Mouse (Mus musculus): ENCODE measurements around the gene Gpsm3. TPM values are rescaled to one million over a fixed set of nuclear protein-coding genes. Genes with fewer than 3 reads are reported as not detected.

Gpsm3 gene
- polyA plus RNA-seq, 1 experiment from 2014 or later = 6.8 TPM

GRCm38 (mm10) chr17:34623161-34623560 lies 33.6 kb downstream of the Gpsm3 start:
- Histone ChIP-seq H3K27ac (replicated peaks) (no peak overlapping the region), H3K9me3 (no peaks in the 10 kb centered on the region), H3K9ac (no peak overlapping the region), H3K4me2 (no peak overlapping the region), H3K4me1 (peaks cover 15% of the 10 kb centered on the region), H3K36me3 (peaks cover 72% of the 10 kb centered on the region), H3K4me3 (no peak overlapping the region), H3K27me3 (replicated peaks) (no peaks in the 10 kb centered on the region)
- ATAC-seq (ENCODE audit: extremely low read depth, insufficient number of reproducible peaks, low FRiP score, low TSS enrichment) = no peak
- 81% methylated on average over 9 of the region's 9 CpGs for WGBS

- H3K9me3 ChIP-seq = no peaks in the 10 kb centered on the region
- ATAC-seq (ENCODE audit: extremely low read depth, insufficient number of reproducible peaks, low FRiP score, low TSS enrichment) = no peak
- peaks cover 33% of the 10 kb centered on the region for H3K4me1 ChIP-seq
- H3K4me2 ChIP-seq = no peak overlapping the region
- H3K27ac ChIP-seq (replicated peaks) = no peak overlapping the region
- no peak overlapping the region for H3K4me3 ChIP-seq
- peaks cover 56% of the 10 kb centered on the region for H3K36me3 ChIP-seq
- no peak overlapping the region for H3K9ac ChIP-seq
- WGBS = 82% methylated on average over 3 of the region's 3 CpGs
- H3K27me3 ChIP-seq (replicated peaks) = peaks cover 16% of the 10 kb centered on the region
These were observed 35.4 kb downstream of the Gpsm3 start for GRCm38 (mm10) chr17:34624981-34625380.

DNA sequence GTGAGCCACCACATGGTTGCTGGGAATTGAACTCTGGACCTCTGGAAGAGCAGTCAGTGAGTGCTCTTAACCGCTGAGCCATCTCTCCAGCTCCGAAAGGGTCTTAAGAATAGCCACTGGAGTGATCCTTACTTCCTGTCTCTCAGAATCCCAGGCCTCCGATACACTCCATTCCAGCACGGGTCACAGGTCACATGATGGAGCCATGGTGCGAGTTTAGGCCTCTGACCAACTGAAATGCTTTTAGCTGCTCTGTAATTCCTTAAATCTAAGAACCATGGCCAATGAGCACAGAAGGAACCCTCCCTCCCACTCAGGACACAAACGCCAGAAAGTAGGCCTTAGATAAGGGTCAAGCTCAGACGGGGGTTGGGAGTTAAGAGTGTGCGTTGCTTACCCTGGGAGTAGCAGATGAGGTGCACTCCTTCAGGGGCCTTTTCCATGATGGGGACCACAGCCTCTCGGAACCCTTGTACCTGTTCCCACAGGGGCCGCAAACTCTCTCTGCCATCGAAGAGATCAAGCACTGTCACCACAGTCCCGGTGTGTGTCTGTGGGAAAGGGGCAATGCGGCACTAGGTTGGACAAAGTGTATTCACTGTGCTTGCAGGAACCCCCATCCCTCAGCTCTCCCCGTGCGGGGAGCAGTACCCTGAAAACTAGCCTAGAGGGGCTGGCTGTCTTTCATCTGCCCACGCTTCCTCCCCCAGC lies 36.6 kb downstream of the Gpsm3 start:
- Histone ChIP-seq H3K4me2 (peak overlapping the region; percentile 90), H3K27ac (replicated peaks) (0 out of 2 replicates have a peak overlapping the region, but pooled peaks have one; percentile 96)
- WGBS = 41% methylated on average over 16 of the region's 16 CpGs

DNA sequence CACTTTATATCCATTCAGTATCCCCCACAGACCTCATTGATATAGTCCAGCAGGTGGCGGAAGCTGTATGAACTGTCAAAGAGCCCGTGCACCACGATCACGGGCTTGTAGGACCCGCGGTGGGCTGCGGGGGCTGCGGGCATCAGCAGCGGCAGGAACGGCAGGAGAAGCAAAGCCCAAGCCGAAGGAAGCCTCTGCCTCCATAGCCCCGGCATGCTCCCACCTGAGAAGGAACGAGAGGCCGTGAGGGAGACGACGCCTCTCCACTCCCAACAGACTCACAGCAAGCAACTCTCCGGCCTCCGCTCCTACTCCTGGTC lies 37.1 kb downstream of the Gpsm3 start:
- peaks cover 33% of the 10 kb centered on the region for H3K27me3 ChIP-seq (replicated peaks)
- H3K4me1 ChIP-seq = peaks cover 51% of the 10 kb centered on the region
- no peaks in the 10 kb centered on the region for H3K9me3 ChIP-seq
- H3K27ac ChIP-seq (replicated peaks) = peak overlapping the region; percentile 96
- ATAC-seq (ENCODE audit: extremely low read depth, insufficient number of reproducible peaks, low FRiP score, low TSS enrichment) = no peak
- peaks cover 38% of the 10 kb centered on the region for H3K36me3 ChIP-seq
- WGBS = under 1% methylated on average over 18 of the region's 18 CpGs
- H3K9ac ChIP-seq = peak overlapping the region; percentile 90
- H3K4me2 ChIP-seq = peak overlapping the region; percentile 90
- peak overlapping the region; percentile 80 for H3K4me3 ChIP-seq

More for the DNA sequence above, 36.6 kb downstream of the Gpsm3 start:
- H3K4me1 ChIP-seq = peaks cover 46% of the 10 kb centered on the region
- no peak for ATAC-seq (ENCODE audit: extremely low read depth, insufficient number of reproducible peaks, low FRiP score, low TSS enrichment)
- peak overlapping the region; percentile 80 for H3K4me3 ChIP-seq
- H3K27me3 ChIP-seq (replicated peaks) = peaks cover 28% of the 10 kb centered on the region
- peak overlapping the region; percentile 90 for H3K9ac ChIP-seq
- peaks cover 44% of the 10 kb centered on the region for H3K36me3 ChIP-seq
- H3K9me3 ChIP-seq = no peaks in the 10 kb centered on the region

DNA sequence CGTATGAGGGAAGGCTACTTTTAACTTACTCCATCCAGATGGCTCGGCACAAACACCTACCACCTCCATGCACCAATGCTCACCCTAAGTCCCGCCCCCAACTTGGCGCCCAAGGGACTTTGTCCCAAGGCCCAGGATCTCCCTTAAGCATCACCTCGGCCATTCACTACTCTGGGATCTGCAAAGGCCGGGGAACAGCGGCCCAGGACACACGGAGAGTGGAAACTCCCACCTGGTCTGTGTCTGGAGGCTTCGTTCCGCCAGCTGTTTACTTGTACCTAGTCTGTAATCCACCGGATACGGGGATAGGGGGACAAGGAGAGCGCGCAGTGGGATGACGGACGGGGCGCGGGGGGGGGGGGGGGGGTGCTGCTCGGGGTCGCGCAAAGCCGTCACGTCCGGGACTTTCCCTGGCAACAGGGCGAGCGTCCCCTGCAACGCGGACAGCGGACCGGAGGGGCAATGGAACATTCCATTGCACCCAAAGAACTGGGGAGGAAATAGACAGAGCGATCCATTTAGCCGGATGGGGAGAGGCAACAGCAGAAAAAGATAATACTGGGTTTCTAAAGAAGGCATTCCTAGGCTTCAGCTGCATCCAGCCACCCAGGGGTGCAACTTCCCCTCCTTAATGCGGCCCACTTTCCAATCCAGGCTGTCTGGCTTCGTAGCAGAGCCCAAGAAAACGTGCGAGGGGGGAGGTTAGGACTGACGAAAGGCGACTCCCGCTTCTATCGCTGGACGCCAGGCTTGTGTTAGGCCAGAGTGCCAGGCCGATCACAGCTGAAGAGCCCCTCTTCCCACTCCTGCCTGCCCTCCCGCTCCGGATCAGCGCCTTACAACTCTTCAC lies 37.7 kb downstream of the Gpsm3 start:
- Histone ChIP-seq H3K9ac (peak overlapping the region; percentile 90), H3K9me3 (no peaks in the 10 kb centered on the region), H3K4me1 (peaks cover 57% of the 10 kb centered on the region), H3K27ac (replicated peaks) (peak overlapping the region; percentile 96), H3K36me3 (peaks cover 33% of the 10 kb centered on the region), H3K4me3 (peak overlapping the region; percentile 80), H3K27me3 (replicated peaks) (peaks cover 39% of the 10 kb centered on the region), H3K4me2 (peak overlapping the region; percentile 90)
- under 1% methylated on average over 43 of the region's 45 CpGs for WGBS
- ATAC-seq (ENCODE audit: extremely low read depth, insufficient number of reproducible peaks, low FRiP score, low TSS enrichment) = peak; percentile 74

DNA sequence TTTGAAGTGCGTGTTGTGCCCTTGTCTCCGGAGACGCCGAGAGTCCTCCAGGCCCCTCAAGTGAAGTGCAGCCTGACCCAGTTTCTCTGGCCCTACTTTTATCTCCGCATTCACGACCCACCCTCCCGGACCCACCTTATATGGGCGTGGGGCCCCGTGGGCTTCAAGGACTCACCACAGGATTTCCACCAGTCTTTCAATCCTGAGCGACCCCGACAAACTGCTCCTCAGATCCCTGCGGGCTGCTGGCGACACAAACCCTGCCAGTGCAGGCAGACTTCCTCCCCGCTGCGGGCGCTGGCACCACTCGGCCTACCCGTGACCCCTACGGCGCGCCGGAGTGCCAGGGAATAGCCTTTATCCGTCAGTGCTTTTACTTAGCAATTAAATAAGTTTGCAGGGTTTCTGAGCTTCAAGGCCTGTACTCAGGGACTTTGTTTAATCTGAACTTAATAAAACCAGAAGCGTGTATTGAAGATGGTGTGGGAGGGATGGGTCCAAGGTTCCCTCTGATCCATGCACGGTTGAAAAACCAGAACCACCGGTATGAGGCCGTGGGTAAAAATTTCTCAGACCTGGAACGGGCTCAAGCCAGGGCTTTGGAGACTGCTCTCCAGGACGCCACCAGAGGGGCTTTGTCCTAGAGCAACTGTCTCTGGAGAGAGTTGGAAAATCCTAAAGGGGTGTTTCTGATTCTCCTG lies 38.5 kb downstream of the Gpsm3 start, which contains the start of gene Ppt2:
Ppt2 (minus strand) TSS at position 568 of the 701 bp plus-strand sequence.
- H3K9ac ChIP-seq = peak within 1 kb of the TSS; percentile 90
- peaks cover 25% of the 10 kb centered on the region for H3K36me3 ChIP-seq
- peaks cover 47% of the 10 kb centered on the region for H3K27me3 ChIP-seq (replicated peaks)
- peak within 1 kb of the TSS; percentile 90 for H3K4me2 ChIP-seq
- H3K4me1 ChIP-seq = peaks cover 60% of the 10 kb centered on the region
- ATAC-seq (ENCODE audit: extremely low read depth, insufficient number of reproducible peaks, low FRiP score, low TSS enrichment) = no peak; the same call in 1 of the 2 replicates
- H3K27ac ChIP-seq (replicated peaks) = peak within 1 kb of the TSS; percentile 96
- WGBS = 4% methylated on average over 29 of the region's 29 CpGs
- no peaks in the 10 kb centered on the region for H3K9me3 ChIP-seq
- peak within 1 kb of the TSS; percentile 80 for H3K4me3 ChIP-seq

GRCm38 (mm10) chr17:34628644-34628967 lies 39.0 kb downstream of the Gpsm3 start:
- peaks cover 60% of the 10 kb centered on the region for H3K4me1 ChIP-seq

DNA sequence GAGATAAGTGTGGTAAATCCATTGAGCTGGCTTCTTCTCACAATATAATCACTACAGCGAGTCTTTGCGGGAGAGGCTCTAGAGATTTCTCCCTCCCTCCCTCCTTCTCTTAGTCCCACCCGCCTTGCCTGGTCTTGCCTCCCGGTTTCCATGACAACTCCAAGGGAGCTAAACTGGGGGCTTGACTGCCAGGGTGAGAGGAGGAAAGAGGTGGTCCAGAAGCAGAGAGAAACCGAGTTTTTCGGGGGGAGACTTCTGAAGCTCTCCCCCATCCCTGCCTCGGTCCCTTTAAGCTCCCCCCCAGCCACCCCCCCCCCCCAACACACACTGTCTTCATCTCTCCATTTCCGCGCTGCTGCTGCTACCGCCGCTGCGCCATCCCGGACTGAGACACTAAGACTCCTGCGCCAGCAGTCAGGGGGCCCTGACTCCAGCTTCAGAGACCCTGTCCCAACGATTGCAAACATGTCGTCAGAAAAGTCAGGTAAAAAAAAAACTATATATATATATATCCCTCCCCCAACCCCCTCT lies 39.7 kb downstream of the Gpsm3 start, which contains the start of gene Prrt1:
Prrt1 (plus strand) TSS at position 313 of the 531 bp plus-strand sequence.
- H3K4me3 ChIP-seq = peak within 1 kb of the TSS; percentile 80
- no peak for ATAC-seq (ENCODE audit: extremely low read depth, insufficient number of reproducible peaks, low FRiP score, low TSS enrichment)
- peaks cover 60% of the 10 kb centered on the region for H3K4me1 ChIP-seq
- H3K36me3 ChIP-seq = peaks cover 13% of the 10 kb centered on the region
- WGBS = 3% methylated on average over 15 of the region's 16 CpGs
- peak within 1 kb of the TSS; percentile 90 for H3K4me2 ChIP-seq
- peak within 1 kb of the TSS; percentile 90 for H3K9ac ChIP-seq
- H3K27me3 ChIP-seq (replicated peaks) = peaks cover 58% of the 10 kb centered on the region
- H3K9me3 ChIP-seq = no peaks in the 10 kb centered on the region
- H3K27ac ChIP-seq (replicated peaks) = peak within 1 kb of the TSS; percentile 96

More at GRCm38 (mm10) chr17:34628644-34628967, 39.0 kb downstream of the Gpsm3 start:
- H3K9ac ChIP-seq = peak overlapping the region; percentile 90
- H3K27ac ChIP-seq (replicated peaks) = peak overlapping the region; percentile 96
- H3K9me3 ChIP-seq = no peaks in the 10 kb centered on the region
- H3K36me3 ChIP-seq = peaks cover 20% of the 10 kb centered on the region
- H3K4me2 ChIP-seq = peak overlapping the region; percentile 90
- 38% methylated on average over 5 of the region's 5 CpGs for WGBS
- peak overlapping the region; percentile 80 for H3K4me3 ChIP-seq
- no peak for ATAC-seq (ENCODE audit: extremely low read depth, insufficient number of reproducible peaks, low FRiP score, low TSS enrichment)
- H3K27me3 ChIP-seq (replicated peaks) = peaks cover 52% of the 10 kb centered on the region

- Histone ChIP-seq H3K9ac (peak overlapping the region; percentile 90), H3K4me3 (peak overlapping the region; percentile 80), H3K27me3 (replicated peaks) (peaks cover 63% of the 10 kb centered on the region), H3K36me3 (peaks cover 10% of the 10 kb centered on the region), H3K9me3 (no peaks in the 10 kb centered on the region), H3K4me1 (peaks cover 60% of the 10 kb centered on the region), H3K27ac (replicated peaks) (no peak overlapping the region), H3K4me2 (peak overlapping the region; percentile 90)
- ATAC-seq (ENCODE audit: extremely low read depth, insufficient number of reproducible peaks, low FRiP score, low TSS enrichment) = no peak
- 15% methylated on average over 12 of the region's 12 CpGs for whole genome bisulfite sequencing
These were observed 40.4 kb downstream of the Gpsm3 start for GRCm38 (mm10) chr17:34629796-34630603.

DNA sequence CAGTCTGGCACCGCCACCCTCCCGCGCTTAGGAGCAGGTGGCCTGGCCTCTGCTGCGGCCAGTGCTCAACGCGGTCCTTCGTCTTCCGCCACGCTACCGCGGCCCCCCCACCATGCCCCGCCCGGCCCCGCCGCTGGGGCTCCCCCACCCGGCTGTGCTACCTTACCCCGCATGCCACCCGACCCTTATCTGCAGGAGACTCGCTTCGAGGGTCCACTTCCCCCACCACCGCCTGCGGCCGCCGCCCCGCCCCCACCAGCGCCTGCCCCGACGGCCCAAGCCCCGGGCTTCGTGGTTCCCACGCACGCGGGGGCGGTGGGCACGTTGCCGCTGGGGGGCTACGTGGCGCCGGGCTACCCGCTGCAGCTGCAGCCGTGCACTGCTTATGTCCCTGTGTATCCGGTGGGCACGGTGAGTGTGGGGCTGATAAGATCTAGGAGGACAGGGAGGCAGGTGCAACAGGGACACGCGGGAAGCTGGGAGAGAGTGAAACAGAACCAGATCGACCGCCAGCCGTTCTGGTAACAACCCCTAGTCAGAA lies 41.2 kb downstream of the Gpsm3 start:
- no peak for ATAC-seq (ENCODE audit: extremely low read depth, insufficient number of reproducible peaks, low FRiP score, low TSS enrichment)
- Histone ChIP-seq H3K4me2 (peak overlapping the region; percentile 90), H3K9ac (peak overlapping the region; percentile 66), H3K9me3 (no peaks in the 10 kb centered on the region), H3K4me3 (peak overlapping the region; percentile 43), H3K27ac (replicated peaks) (no peak overlapping the region), H3K27me3 (replicated peaks) (peaks cover 68% of the 10 kb centered on the region), H3K4me1 (peaks cover 56% of the 10 kb centered on the region), H3K36me3 (peaks cover 1% of the 10 kb centered on the region)
- 1% methylated on average over 32 of the region's 48 CpGs for WGBS
